Mouse (Mus musculus) heart, embryonic 14.5 days (tissue): ENCODE measurements around the gene Prkci. TPM values are rescaled to one million over a fixed set of nuclear protein-coding genes. Genes with fewer than 3 reads are reported as not detected.

ENCODE experiments used
- ATAC-seq: fragments of 200-750 bp; cut with Nextera tagmentation; 2 replicates; pipeline ENCODE4 v1.8.0; 2017; ENCODE audit warnings: low read depth, moderate TSS enrichment; ENCODE audit not compliant: insufficient number of reproducible peaks, insufficient read depth, low FRiP score
- H3K27ac ChIP-seq, 2 experiments: fragments of 200-500 bp in 1 of 2; fragments of 300-500 bp in 1 of 2; sonication (generic) in 1 of 2; replicated peaks in 1 of 2; 2 replicates each; pipeline ENCODE4 v1.5.1; 2012 to 2014; ENCODE audit warnings: low read depth in 2 of 2, low read length in 2 of 2, control low read depth in 1 of 2, mild to moderate bottlenecking in 1 of 2, mixed read lengths in 1 of 2; ENCODE audit not compliant: control insufficient read depth in 1 of 2, insufficient read depth in 1 of 2
- H3K27me3 ChIP-seq: fragments of 300-500 bp; sonication (generic); 2 replicates; pipeline ENCODE4 v1.6.1; 2014; ENCODE audit warnings: mild to moderate bottlenecking, low read length, control low read depth; ENCODE audit not compliant: control insufficient read depth, insufficient read depth
- H3K36me3 ChIP-seq: fragments of 300-500 bp; sonication (generic); 2 replicates; pipeline ENCODE4 v1.6.1; 2014; ENCODE audit warnings: mild to moderate bottlenecking, control low read depth, low read length, mixed read lengths; ENCODE audit not compliant: control insufficient read depth, insufficient read depth
- H3K4me1 ChIP-seq, 2 experiments: fragments of 200-500 bp in 1 of 2; fragments of 300-500 bp in 1 of 2; sonication (generic) in 1 of 2; 2 replicates each; pipeline ENCODE4 v1.6.1; 2012 to 2014; ENCODE audit warnings: low read length in 2 of 2, control low read depth in 1 of 2, mixed read lengths in 1 of 2; ENCODE audit not compliant: control insufficient read depth in 2 of 2, insufficient read depth in 2 of 2
- H3K4me2 ChIP-seq: fragments of 300-500 bp; sonication (generic); 2 replicates; pipeline ENCODE4 v1.6.1; 2014; ENCODE audit warnings: mild to moderate bottlenecking, low read length
- H3K4me3 ChIP-seq, 2 experiments: fragments of 200-500 bp in 1 of 2; fragments of 300-500 bp in 1 of 2; sonication (generic) in 1 of 2; 2 replicates each; pipeline ENCODE4 v1.5.1; 2012 to 2014; ENCODE audit warnings: low read length in 2 of 2, mild to moderate bottlenecking in 2 of 2, control low read depth in 1 of 2, low read depth in 1 of 2, moderate library complexity in 1 of 2; ENCODE audit not compliant: control insufficient read depth in 1 of 2, insufficient read depth in 1 of 2
- H3K9ac ChIP-seq: fragments of 300-500 bp; sonication (generic); 2 replicates; pipeline ENCODE4 v1.6.1; 2014; ENCODE audit warnings: mild to moderate bottlenecking, low read length
- H3K9me3 ChIP-seq: fragments of 300-500 bp; sonication (generic); 2 replicates; pipeline ENCODE4 v1.6.1; 2016; ENCODE audit warnings: low read length, control low read depth; ENCODE audit not compliant: control insufficient read depth
- WGBS: fragments of 180-500 bp; shearing (Covaris S2); extraction: QIAGEN DNeasy Blood & Tissue Kit; methylation state at CpG from one replicate; pipeline ENCODE4 v1.1.7; 2014; 5-methylcytosine and 5-hydroxymethylcytosine counted together
- polyA plus RNA-seq: library from polyadenylated mRNA; unstranded; fragments of >200 nt; fragmentation: Nextera tagmentation; extraction: Ambion mirVana; gene quantifications from 2 replicates; pipeline ENCODE4 v1.2.1, GENCODE M21; 2014

Gene Prkci
- polyA plus RNA-seq, 1 experiment from 2014 or later = 21.1 TPM

- Histone ChIP-seq H3K4me1 (peaks cover 7 to 20% of the 10 kb centered on the region in 2 experiments), H3K4me2 (no peak overlapping the region), H3K36me3 (no peaks in the 10 kb centered on the region), H3K27me3 (no peaks in the 10 kb centered on the region), H3K4me3 (no peak overlapping the region), H3K9me3 (no peaks in the 10 kb centered on the region), H3K27ac (no peak overlapping the region), H3K9ac (no peak overlapping the region)
- 68% methylated on average over 4 of the region's 4 CpGs for WGBS
- no peak for ATAC-seq
These were observed 22.1 kb downstream of the Prkci start for GRCm38 (mm10) chr3:31017652-31018051.

GRCm38 (mm10) chr3:31019287-31019686 is 23.7 kb downstream of the Prkci start:
- WGBS = 77% methylated on average over 1 of the region's 1 CpGs

GRCm38 (mm10) chr3:31019793-31020447 is 24.4 kb downstream of the Prkci start:
- Histone ChIP-seq H3K27me3 (no peaks in the 10 kb centered on the region), H3K9ac (no peak overlapping the region), H3K9me3 (no peaks in the 10 kb centered on the region), H3K4me1 (peaks cover 14 to 34% of the 10 kb centered on the region in 2 experiments), H3K36me3 (no peaks in the 10 kb centered on the region), H3K4me2 (no peak overlapping the region), H3K27ac (no peak overlapping the region), H3K4me3 (no peak overlapping the region)
- no peak for ATAC-seq
- WGBS = 93% methylated on average over 5 of the region's 5 CpGs

More at GRCm38 (mm10) chr3:31019287-31019686, 23.7 kb downstream of the Prkci start:
- Histone ChIP-seq H3K9me3 (no peaks in the 10 kb centered on the region), H3K36me3 (no peaks in the 10 kb centered on the region), H3K27me3 (no peaks in the 10 kb centered on the region), H3K4me1 (peaks cover 14 to 34% of the 10 kb centered on the region in 2 experiments), H3K4me2 (no peak overlapping the region), H3K4me3 (no peak overlapping the region), H3K27ac (no peak overlapping the region), H3K9ac (no peak overlapping the region)
- no peak for ATAC-seq

- Histone ChIP-seq H3K27ac (no peak overlapping the region), H3K27me3 (no peaks in the 10 kb centered on the region), H3K4me2 (no peak overlapping the region), H3K36me3 (no peaks in the 10 kb centered on the region), H3K9me3 (no peaks in the 10 kb centered on the region), H3K4me1 (peaks cover 14 to 34% of the 10 kb centered on the region in 2 experiments), H3K9ac (no peak overlapping the region), H3K4me3 (no peak overlapping the region)
- no peak for ATAC-seq
- 82% methylated on average over 4 of the region's 4 CpGs for WGBS
These were observed 25.1 kb downstream of the Prkci start for GRCm38 (mm10) chr3:31020656-31021055.

- Histone ChIP-seq H3K4me1 (peaks cover 7 to 22% of the 10 kb centered on the region in 2 experiments), H3K4me3 (0 out of 4 replicates have a peak overlapping the region, but pooled peaks of 1 of the 2 experiments have one; percentile 8), H3K4me2 (peak overlapping the region; percentile 49), H3K36me3 (peaks cover 8% of the 10 kb centered on the region), H3K9me3 (no peaks in the 10 kb centered on the region), H3K27me3 (no peaks in the 10 kb centered on the region), H3K9ac (peak overlapping the region; percentile 40; the same call in 1 of the 2 replicates), H3K27ac (peak overlapping the region; percentile 23 to 78)
- peak; percentile 77 for ATAC-seq
- 8% methylated on average over 7 of the region's 7 CpGs for WGBS
These were observed 27.4 kb downstream of the Prkci start for GRCm38 (mm10) chr3:31022895-31023436.

- Histone ChIP-seq H3K27me3 (no peaks in the 10 kb centered on the region), H3K9me3 (no peaks in the 10 kb centered on the region), H3K36me3 (peaks cover 27% of the 10 kb centered on the region), H3K27ac (no peak overlapping the region), H3K4me1 (peaks cover 7 to 13% of the 10 kb centered on the region in 2 experiments), H3K4me3 (no peak overlapping the region), H3K4me2 (no peak overlapping the region), H3K9ac (no peak overlapping the region)
- WGBS = 91% methylated on average over 8 of the region's 8 CpGs
- ATAC-seq = no peak
These were observed 32.2 kb downstream of the Prkci start for GRCm38 (mm10) chr3:31027718-31028117.

GRCm38 (mm10) chr3:31031621-31032020 is 36.1 kb downstream of the Prkci start:
- Histone ChIP-seq H3K9me3 (no peaks in the 10 kb centered on the region), H3K27me3 (no peaks in the 10 kb centered on the region), H3K9ac (no peak overlapping the region), H3K27ac (no peak overlapping the region), H3K4me1 (no peaks in the 10 kb centered on the region), H3K36me3 (peaks cover 42% of the 10 kb centered on the region), H3K4me2 (no peak overlapping the region), H3K4me3 (no peak overlapping the region)
- WGBS = 93% methylated on average over 9 of the region's 9 CpGs
- ATAC-seq = no peak
